Mouse (Mus musculus) embryo, embryonic 10 days (tissue): Measurements from ENCODE around the gene Rnf10.
"Not testable (repeated sequence)": the region's sequence is repeated elsewhere in the genome, so short reads cannot be mapped to it uniquely, and the experiment has no call there.

Experiments
- DNase-seq: peaks from one replicate; pipeline ENCODE4 v3.0.0-alpha.2; 2015; ENCODE audit warnings: low spot score

Gene Rnf10

DNA sequence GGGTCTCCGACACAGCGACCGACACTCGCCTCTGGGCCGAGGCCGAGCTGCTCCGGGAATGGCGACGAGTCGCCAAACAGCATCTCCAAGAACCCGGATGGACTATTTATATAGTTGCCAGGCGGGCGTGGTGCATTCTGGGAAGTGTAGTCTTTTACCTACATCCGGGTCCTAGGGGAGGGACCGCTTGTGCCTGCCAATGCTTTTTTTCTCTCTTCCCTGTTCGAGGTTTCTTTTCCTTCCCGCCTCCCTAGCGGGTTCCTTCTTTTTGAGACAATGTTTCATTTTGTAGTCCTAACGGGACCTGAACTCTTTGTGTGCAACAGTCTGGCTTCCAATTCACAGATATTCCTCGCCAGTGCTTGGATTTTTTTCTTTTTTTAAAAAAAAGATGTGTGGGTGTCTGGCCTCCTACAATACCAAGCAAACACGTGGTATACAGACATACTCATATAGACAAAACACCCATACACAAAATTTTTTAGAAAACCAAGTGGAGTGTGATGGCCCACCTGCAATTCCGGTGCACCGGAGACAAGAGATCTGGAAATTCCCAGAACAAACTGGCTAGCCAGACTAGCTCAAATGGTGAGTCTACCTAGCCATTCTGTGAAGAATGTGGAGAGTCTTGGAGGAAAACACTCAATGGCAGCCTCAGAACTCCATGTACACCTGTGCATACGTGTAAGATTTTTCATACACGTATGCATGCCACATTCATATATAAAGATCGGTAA is at the start of gene Rnf10:
Gene Rnf10, minus strand, starts transcription at position 87 of the 737 bp plus-strand sequence.
- DNase-seq: peak; percentile 94

DNA sequence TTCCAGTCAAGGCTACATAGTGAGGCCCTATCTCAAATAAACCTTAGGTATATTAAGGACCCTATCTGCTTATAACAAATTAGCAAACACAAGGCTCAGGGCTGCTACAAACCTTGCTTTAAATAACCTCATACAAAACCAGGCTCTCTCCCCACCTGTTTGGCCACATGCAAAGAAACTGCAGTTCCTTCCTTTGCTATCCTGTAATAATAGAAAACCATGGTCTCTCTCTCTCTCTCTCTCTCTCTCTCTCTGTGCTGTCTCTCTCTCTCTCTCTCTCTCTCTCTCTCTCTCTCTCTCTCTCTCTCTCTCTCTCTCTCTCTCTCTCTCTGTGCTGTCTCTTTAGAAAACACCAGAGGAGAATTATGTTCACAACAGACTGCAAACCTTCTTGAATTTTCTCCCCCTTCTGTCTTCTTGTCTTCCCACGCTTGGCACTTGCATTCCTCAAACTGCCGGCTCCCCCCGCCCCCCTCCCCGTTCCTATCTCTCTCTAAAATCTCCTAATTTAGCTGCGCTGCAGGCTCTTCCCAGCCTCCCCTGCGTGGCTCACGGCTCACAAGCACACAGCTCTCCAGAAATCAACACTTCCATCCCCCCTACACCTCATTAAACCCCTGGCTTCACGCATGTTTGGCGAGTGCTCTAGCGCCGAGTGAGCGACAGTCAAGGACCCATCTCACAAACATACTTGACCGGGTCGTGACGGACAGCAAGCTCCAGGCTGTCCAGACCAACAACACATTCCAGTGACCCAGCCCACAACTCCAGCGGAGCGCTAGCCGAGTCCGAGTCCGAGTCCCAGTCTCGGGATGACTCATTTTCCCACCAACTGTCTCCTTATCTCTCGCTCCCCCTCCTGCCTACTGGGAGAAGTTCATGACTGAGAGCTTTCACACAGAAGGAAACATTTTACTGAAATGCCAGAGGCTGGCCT is 46.6 kb upstream of the Rnf10 start:
- DNase-seq: peak; percentile 91

DNA sequence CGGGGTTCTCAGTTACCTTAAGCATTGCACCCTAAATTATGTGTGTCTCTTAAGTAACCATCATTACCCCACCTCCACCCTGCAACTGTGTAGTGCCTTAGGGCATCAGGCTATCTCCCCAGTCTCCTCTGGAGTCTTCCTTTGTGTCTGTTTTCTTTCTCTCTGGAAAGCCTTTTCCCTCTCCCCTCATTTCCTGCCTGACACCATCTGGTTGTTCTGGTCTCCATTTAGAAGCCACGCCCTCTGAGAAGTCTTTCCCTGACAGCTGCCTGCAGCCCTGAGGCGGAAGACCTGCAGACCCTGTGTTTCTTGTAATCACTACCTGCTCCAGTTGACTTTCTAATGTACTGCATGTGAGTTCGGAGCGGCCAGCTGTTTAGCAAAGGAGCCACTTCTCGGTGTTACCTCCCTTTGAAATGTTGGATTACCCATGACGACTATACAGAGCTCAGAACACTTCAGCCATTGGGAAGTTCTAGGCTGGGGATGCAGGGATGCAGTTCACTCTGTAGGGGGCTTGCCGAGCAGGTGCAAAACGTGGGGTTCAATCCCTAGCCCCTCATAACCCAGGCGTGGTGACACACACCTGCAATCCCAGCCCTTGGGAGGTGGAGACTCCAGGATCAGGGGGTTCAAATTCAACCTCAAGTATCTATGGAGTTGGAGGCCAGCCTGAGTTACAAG is 45.1 kb upstream of the Rnf10 start:
- DNase-seq: peak; percentile 87

DNA sequence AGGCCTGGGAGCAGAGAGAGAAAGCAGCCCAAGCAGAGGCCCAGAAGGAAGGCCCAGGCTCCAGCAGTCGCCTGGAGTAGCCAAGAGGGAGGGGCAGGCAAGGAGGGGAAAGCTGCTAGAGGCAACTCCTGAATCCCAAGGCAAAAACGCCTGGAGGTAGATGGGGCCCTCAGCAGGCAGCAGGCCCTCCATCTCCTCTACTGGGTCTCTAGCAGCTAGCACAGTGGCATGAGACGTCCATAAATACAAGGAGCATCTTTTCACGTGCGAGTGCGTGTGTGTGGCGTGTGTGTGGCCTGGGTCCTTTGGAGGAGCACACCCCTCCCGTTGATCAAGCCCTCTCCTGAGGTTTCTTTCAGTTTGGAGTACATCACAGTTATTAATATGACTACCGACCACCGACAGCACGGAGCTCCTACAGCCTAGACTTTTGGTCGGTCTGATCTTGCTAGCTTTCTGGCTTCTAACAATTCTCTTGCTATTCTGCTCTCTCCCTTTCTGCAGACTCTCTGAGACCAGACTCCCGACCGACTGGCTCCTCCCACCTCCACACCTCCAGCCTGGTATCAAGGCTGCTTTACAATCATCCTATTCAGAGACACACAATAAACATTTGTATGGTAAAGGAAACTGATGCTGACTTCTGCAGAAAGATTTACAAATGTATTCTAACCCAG is 44.4 kb upstream of the Rnf10 start:
- peak; percentile 39 for DNase-seq

DNA sequence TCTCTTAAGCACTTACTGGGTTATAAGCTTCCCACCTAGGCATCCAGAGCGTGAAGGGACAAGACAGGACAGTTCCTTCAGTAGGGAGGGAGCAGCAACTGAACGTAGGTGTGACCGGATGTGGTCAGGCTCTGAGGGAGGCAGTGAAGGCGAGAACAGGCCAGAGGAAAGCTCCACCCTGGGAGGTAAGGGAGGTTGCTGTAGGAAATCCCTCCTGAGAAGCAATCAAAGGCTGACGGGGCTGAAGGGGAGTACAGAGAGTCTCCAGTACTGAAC is 40.9 kb upstream of the Rnf10 start:
- no peak for DNase-seq

DNA sequence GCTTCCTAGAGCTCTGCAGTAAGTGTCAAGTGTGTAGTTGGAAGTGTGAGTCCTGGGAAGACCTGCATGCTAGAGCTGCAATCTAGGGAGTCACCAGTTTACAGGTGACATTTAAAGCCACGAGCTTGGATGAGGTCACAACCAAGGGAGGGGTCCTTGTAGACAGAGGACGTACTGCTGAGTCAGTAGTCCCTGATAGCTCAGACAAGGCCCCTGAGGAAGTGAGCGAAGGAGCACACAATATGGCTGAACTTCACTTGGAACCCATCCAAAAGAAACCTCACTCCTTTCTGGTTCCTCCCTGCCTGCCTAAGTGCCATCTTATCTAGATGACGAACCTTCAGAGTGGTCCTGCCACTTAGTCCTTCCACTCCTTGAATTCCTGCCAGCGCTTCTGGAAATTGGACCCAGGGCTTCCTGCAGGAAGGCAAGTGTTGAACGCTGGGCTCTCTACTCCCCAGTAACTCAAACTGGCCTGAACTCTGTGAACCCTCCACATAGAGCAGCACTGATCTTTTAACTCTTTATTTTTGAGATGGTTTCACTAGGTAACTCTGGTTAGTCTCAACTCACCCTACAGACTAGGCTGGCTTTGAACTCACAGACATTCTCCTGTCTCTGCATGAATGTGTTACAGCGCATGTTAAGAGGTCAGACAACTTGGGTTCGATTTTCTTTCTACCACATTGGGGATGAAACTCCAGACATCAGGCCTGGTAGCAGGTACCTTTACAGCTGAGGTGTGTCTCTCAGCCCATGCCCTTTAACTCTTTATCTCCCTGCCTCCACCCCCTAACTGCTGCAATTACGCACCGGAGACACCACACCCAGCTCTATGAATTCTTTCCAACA is 40.3 kb upstream of the Rnf10 start:
- no peak for DNase-seq

DNA sequence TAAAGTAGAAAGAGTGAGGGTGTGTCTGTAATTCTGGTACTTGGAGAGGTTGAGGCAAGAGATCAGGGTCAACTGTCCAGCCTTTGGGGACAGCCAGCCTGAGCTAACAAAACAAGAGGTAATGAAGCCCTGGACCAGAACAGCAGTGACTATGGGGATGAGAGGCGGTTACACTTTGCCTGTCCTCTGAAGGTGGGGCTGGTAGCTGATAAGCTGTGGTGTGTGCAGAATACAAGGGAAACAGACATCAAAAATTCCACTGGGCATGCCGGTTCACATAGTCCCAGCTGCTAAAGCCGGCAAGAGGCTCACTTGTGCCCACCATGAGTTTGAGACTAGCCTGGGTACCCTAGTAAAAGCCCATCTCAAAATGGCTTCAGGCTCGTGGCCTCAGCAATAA is 39.7 kb upstream of the Rnf10 start:
- DNase-seq: no peak

DNA sequence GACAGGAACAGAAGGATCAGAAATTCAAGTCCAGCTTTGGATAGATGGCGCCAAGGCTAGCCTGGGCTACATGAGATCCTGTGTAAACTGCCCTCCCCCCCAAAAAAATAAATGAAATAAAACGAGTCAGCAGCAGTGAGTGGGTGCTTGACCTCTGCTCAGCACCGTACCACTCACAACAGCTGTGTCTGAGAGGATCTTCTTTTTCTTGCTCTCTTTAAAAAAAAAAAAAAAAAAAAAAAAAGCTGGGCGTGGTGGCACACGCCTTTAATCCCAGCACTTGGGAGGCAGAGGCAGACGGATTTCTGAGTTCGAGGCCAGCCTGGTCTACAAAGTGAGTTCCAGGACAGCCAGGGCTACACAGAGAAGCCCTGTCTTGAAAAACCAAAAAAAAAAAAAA is 29.5 kb upstream of the Rnf10 start:
- not testable (repeated sequence) for DNase-seq

DNA sequence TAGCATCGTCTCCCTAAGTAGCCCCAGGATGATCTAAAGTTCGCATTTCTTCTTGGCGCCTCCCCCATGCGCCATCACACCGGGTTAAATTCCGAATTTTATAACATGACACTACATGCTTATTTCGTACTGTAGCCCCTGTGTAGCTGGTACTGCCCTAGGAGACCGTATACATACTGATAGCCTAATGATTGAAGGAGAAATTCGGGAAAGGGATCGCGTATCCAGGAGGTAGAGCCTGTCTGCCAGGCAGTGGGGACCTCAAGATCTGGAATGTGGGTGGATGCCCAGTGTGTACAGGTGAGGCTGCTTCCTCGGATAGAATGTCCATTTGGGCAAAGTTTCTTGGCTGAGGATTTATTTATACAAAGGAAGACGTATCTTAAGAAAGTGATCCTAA is 28.9 kb upstream of the Rnf10 start:
- DNase-seq: no peak

DNA sequence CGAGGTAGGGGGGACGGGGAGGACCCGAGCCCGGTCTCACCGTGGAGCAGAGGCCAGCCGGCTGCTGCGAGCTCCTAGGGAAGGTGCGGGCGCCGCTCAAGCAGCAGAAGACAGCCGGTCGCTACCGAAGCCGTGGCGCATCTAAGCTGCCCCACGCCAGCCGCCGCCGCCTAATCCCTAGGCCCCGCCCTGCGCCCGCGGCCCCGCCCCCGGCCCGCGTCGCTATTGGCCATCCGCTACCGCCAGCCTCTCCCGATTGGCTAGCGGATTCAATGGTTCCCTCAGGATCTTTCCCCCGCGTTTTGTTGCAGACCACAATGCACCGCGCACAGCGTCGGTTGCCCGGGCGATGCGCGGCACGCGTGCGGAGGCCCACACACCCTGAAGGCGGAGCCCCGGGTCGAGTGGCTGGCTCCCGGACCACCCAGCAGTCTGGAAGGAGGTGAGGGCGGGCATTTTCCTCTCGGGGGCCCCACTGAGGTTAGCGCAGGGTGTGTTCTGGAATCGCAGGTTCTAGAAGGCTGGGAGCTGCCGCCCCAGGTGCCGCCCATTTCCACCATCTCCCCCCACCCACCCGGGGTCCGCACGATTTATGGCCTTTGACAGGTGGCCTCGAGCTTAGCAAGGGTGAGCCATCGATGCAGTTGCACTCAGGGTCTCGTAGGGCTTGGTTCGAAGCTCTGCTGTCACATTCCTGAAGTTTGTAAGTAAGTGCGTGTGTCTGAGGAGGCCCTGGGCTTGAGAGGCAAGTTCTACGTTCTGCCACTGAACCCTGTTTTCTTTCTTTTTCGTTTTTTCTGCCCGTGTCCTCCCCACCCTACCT is 28.3 kb upstream of the Rnf10 start, which contains the start of gene Dynll1:
Gene Dynll1, minus strand, starts transcription at position 208 of the 823 bp plus-strand sequence.
- peak; percentile 100 for DNase-seq

DNA sequence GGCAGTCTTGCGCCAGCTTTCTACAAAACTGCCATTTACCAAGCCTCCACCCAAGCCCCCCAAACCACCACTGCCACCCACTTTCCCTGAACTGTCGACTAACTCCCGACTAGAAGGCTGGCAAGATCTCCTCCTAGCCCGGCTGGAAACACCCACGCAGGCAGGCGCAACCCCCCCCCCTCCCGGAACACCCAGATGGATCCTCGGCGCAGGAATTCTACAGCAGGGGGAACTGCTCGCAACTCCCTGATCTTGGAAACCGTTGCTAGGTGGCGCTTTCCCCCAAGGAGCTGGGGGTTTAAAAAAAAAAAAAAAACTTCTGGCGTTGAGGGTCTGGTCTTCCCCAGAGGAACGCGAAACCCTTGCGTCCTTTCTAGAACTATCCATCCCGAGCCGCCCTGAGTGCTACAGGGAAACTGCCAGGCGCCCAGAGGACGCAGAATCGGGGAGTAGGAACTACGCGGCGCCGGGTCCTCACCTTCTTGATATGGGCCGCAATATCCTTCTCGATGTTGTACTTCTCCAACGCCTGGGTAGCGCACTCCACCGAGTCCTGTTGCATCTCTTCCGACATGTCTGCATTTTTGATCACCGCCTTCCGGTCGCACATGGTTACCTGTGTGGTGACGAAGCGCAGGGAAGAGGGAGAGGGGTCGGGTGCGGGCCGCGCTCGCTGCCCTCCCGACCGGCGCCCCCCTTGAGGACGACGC is 27.5 kb upstream of the Rnf10 start:
- DNase-seq: peak; percentile 84

DNA sequence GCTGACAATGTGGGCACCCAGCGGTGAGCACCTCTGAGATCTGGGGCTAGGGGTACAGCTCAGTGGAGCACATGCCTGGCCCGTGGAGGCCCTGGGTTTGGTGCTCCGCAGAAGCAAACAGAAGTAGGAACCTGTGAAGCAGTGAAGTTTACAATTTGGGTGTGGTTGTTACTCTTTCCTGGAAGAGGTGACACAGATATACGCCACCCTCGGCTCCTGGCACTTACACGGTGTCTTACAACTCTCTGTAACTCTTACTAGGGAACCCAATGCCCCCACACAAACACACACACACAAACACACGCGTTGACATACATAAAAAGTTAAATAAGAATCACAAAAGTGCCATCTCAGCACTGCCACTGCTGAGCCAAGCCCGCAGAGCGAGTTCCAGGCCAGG is 23.6 kb upstream of the Rnf10 start:
- DNase-seq: no peak

DNA sequence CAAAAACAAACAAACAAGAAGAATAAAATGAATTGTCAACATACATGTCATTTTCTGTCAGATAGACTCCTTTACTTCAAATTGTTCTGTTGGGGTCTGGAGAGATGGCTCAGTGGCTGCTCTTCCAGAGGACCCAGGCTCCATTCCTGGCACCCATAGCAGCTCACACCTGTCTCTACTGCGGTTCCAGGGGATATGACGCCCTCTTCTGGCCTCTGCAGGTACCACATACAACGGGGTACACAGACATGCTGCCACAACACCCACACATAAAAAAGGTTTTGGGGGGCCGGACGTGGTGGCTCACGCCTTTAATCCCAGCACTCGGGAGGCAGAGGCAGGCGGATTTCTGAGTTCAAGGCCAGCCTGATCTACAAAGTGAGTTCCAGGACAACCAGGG is 21.5 kb upstream of the Rnf10 start:
- no peak for DNase-seq

DNA sequence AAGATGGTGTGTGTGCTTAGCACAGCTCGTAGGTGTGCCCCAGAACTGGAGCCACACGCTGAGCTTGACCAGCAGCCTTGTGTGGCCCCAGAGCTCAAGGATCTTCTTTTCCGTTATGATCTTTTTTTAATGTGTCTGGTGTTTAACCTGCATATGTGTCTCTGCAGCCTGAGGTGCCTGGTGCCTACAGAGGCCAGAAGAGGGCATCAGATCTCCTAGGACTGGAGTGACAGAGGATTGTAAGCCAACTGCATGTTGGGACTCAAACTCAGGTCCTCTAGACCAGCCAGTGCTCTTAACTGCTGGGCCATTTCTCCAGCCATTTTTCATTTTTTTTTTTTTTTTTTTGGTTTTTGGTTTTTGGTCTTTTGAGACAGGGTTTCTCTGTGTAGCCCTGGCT is 12.0 kb upstream of the Rnf10 start:
- DNase-seq: no peak

DNA sequence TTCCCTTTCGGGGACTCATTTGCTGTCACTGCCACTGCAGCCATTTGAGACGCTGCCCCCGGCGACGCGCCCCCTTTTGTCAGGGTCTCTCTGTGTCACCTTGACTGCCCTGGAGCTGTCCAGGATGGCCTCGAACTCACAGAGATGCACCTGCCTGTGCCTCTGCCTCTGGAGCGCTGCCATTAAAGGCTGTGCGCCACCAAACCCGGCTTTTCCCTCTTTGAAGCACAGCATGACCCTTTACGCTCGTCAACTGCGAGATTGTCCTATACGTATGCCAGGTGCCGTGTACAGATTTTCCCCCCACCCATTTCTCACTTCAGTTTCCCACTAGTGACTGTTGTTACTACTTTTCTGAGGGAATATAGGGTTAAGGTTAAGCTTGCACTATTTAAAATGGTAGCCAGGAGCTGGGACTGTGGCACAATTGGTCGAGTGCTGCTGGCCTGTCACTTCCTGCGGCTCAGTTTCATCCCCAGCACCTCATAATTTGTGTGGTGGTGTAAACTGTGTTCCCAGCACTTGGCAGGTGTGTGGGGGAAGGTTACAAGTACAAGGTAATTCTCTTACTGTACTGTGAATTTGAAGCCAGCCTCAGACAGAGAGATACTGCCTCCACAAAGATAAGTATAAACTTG is 7.5 kb upstream of the Rnf10 start:
- DNase-seq: peak; percentile 50

DNA sequence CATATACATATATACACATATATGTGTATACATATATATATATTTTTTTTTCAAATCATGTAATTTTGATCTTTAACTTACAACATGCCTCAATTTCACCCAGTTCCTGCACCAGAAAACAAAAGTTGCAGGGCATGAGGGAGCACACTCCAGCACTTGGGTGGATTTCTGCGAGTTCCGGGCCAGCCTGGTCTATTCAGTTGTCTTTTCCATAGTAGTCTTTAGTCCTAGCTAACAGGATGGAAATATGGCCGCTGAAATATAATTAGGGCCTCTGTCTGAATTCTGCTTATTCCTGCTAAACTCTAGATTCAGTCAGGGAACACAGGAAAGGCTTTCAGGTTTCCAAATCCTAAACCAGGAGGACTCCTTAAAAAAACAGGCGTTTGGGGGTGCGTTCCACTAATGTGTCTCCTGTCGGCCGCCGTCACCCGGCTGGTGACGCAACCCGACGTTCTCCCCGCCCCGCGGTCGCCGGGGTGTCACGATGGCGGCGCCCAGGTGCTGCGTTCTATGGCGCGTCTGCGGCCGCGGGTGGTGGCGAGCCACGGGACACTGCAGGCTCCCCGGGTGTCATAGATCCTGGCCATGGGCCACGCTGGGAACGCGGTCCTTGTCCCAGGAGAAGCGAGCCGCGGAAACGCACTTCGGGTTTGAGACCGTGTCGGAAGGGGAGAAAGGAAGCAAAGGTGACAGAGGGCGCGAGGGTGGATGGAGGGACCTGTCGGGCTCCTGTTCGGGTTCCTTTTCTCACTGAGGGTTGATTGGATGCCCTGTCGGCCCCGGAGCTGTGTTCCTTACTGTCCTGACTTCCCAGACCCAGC is 6.7 kb upstream of the Rnf10 start, which contains the start of gene Coq5:
Gene Coq5, plus strand, starts transcription at position 441 of the 824 bp plus-strand sequence.
- peak; percentile 90 for DNase-seq

DNA sequence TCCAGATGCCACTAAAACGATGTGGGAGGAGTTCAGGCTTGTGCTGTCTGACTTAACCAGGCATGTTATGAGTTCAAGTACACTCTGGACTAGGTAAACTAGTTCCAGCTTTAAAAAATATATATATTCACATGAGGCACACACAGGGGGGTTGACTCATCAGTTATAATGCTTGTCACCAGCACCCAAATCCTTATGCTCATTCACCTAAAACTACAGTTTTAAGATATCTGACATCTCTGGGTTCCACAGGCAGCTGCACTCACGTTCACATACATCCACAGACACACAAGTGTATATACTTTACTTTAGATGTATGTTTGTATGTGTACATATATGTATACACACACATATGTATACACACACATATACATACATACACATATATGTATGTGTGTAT is 6.1 kb upstream of the Rnf10 start:
- DNase-seq: no peak

DNA sequence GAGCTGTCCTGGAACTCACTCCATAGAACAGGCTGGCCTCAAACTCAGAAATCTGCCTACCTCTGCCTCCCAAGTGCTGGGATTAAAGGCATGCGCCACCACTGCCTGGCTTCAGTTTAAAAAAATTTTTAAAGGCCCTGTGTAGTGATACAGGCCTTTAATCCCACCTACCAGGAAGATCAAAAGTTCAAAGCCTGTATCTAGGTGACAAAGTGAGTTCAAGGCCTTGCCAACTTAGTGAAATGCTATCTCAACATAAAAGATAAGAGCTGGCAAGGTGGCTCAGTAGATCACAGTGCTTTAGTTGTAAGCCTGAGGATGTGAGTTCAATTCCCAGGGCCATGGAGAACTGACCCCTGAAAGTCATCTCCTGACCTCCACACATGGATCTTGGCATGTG is 5.4 kb upstream of the Rnf10 start:
- no peak for DNase-seq
